Mouse (Mus musculus): ENCODE measurements around the gene Wfdc8. TPM values are rescaled to one million over a fixed set of nuclear protein-coding genes. Genes with fewer than 3 reads are reported as not detected.
A peak's percentile ranks its signal among the peaks of the same experiment; 100 is the strongest.

Wfdc8 gene
- polyA plus RNA-seq, 1 experiment from 2014 or later, result not detected

DNA sequence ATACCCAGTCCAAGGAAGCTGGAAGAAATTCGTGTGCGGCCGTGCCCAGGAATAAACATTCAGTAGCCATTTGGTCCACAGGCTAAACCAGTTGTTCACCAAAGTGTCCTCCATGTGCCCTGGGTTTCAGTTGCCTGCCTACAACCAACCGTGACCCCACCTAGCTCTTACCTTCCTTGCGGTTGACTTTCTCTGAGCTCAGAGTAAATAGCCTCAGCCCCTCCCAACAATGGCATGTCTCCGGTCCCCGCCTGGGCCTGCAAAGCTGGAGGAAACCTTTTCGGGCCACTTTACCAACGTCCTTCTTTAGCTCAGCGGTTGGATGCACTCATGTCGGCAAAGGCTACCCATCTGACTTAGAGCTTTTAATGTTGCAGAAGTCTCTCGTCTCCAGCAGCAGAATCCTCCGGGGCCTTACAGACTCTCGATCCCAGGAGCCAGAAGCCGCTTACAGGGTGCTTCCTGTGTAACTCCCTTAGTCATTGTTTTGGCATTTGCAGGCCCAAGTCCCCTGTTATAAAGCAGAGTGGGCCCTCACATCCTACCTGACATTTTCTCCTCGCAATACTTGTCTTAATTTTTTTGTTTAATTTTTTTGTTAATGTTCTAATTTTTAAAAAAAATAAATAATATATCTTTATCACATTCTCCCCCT, 54.3 kb downstream of the Wfdc8 start:
- H3K4me3 ChIP-seq, result no peak overlapping the region
- ATAC-seq (ENCODE audit: low FRiP score), result no peak
- H3K9me3 ChIP-seq (replicated peaks), result no peaks in the 10 kb centered on the region
- peaks cover 15% of the 10 kb centered on the region for H3K27me3 ChIP-seq
- no peak overlapping the region for H3K27ac ChIP-seq
- peaks cover 16% of the 10 kb centered on the region for H3K4me1 ChIP-seq
- no peaks in the 10 kb centered on the region for H3K36me3 ChIP-seq
- H3K4me2 ChIP-seq (replicated peaks), result no peak overlapping the region
- WGBS, result 50% methylated on average over 16 of the region's 16 CpGs
- H3K9ac ChIP-seq, result no peak overlapping the region

DNA sequence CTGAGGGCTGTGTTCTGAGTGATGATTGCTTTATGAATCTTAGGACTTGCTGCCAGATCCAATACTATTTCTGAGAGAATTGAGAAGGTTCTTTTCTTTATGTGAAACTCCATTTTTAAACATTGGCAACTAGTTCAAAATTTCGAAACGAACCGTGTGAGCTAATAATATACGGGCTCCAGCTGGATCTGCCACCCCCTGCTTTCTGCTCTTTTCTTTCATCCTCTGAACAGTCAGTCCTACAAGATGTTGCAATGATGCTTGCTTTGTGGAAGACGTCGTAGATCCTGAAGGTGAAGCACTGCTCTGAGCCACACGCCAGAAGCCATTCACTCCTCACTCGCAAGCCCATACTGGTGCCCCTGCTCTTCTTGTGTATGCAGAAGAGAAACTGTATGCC, 55.0 kb downstream of the Wfdc8 start:
- Histone ChIP-seq H3K4me2 (replicated peaks) (no peak overlapping the region), H3K36me3 (no peaks in the 10 kb centered on the region), H3K4me3 (no peak overlapping the region), H3K9me3 (replicated peaks) (no peaks in the 10 kb centered on the region), H3K9ac (no peak overlapping the region), H3K27ac (no peak overlapping the region), H3K27me3 (peaks cover 13% of the 10 kb centered on the region), H3K4me1 (peaks cover 12% of the 10 kb centered on the region)
- no peak for ATAC-seq (ENCODE audit: low FRiP score)
- WGBS, result 88% methylated on average over 8 of the region's 8 CpGs

DNA sequence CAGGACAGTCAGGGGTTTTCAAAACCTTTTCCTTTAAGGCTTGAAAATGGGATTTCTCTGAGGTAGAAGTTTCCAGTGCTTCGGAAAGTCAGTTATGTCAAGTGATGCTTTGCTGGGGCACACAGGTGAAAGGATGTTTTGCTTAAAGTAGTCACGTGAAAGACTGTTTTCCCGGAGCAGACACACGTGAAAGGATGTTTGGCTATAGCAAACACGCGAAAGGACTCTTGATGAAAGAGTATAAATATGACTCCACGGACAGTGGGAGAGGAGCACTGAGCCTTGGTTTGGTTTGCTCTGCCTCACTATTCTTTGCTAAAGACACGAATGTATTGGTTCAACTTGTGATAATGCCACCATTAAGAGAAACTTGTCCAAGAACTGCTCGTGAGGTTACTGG, 61.9 kb downstream of the Wfdc8 start:
- Histone ChIP-seq H3K4me3 (no peak overlapping the region), H3K4me2 (replicated peaks) (no peak overlapping the region), H3K9me3 (replicated peaks) (no peaks in the 10 kb centered on the region), H3K27me3 (no peaks in the 10 kb centered on the region; the same call in 1 of the 2 replicates), H3K27ac (no peak overlapping the region), H3K9ac (no peak overlapping the region), H3K36me3 (no peaks in the 10 kb centered on the region), H3K4me1 (peaks cover 7% of the 10 kb centered on the region)
- no peak for ATAC-seq (ENCODE audit: low FRiP score)
- 90% methylated on average over 9 of the region's 9 CpGs for WGBS

DNA sequence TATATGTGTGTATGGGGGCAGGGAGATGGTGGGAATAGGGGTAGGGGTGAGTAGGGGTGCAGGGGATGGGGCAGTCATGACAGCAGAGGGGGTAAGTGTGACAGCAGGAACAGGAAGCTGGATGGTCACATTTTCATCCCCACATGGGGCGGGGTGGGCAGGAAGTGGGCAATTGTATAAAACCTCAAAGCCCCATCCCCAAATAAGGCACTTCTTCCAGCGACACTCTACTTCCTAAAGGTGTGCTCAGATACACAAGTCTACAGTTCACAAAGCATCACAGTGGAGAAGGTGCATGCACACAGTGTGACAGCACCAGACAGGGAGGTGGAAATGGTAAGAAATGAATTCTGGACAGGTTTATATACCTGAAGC, 62.5 kb downstream of the Wfdc8 start:
- H3K9ac ChIP-seq, result no peak overlapping the region

DNA sequence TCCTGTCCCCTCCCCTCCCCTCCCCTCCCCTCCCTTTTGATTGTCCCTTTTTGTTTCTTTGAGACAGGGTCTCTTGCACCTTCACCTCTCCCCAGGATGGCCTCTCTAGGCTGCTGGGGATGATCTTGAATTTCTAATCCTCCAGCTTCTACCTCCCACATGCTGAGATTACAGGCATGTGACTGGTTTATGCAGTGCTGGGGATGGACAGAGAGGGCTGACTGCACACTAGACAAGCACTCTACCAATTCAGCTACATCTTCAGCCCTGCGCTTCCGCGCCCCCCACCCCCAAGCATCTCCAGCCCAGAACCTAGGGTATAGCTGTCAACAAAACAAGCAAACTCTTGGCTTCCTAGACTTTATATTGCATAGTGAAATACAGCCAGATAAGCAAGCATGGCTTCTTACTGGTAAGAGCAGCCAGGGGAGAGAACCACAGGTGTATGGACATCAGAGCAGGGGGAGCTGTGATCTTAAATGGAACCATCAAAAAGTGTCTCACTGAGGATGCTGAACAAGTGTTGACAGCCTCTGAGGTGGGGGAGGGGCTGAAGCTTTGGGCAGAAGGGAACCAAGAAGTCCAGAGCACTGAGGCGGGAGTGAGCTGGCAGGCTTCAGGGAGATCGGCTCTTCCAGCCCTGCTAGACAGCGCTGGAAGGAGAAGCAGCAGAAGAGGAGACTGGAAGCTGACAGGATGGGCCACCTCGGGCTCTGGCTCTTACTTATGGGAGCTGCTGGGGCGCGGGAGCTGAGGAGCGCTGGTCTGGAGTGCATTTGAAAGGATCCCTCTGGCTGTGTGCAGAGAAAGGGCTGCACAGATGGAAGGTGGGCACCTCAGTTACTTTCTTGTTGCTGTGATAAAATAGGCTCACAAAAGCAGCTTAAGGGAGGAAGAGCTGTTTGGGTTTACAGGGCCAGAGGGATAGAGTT, 63.2 kb downstream of the Wfdc8 start:
- Histone ChIP-seq H3K4me3 (no peak overlapping the region), H3K9me3 (replicated peaks) (no peaks in the 10 kb centered on the region), H3K9ac (no peak overlapping the region), H3K4me2 (replicated peaks) (peak overlapping the region; percentile 21; the same call in 1 of the 2 replicates), H3K27me3 (no peaks in the 10 kb centered on the region; the same call in 1 of the 2 replicates), H3K27ac (no peak overlapping the region), H3K4me1 (peaks cover 7% of the 10 kb centered on the region), H3K36me3 (no peaks in the 10 kb centered on the region)
- 25% methylated on average over 10 of the region's 10 CpGs for WGBS
- ATAC-seq (ENCODE audit: low FRiP score), result no peak

More for the DNA sequence above, 62.5 kb downstream of the Wfdc8 start:
- H3K36me3 ChIP-seq, result no peaks in the 10 kb centered on the region
- H3K9me3 ChIP-seq (replicated peaks), result no peaks in the 10 kb centered on the region
- peaks cover 7% of the 10 kb centered on the region for H3K4me1 ChIP-seq
- H3K27ac ChIP-seq, result no peak overlapping the region
- no peaks in the 10 kb centered on the region; the same call in 1 of the 2 replicates for H3K27me3 ChIP-seq
- 78% methylated on average over 2 of the region's 2 CpGs for WGBS
- H3K4me3 ChIP-seq, result no peak overlapping the region
- ATAC-seq (ENCODE audit: low FRiP score), result no peak
- no peak overlapping the region for H3K4me2 ChIP-seq (replicated peaks)

DNA sequence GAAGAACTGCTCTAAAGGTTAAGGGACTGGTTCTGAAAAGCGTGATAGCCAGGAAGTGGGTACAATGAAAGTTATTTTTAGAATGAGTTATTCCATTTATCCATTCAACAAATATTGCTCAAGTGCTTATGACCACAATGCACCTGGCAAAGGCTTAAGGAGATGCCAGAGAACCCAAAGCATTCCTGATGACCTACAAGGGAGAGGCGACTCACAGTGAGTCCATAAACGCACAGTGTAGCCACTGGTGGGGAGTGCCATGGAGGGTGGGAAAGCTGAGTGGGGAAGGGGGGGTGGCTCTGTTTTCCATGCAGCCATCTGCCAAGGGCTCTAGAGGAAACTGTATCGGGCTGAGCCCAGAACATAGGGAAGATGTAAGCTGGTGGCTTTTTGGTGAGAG, 64.1 kb downstream of the Wfdc8 start:
- no peak for ATAC-seq (ENCODE audit: low FRiP score)
- H3K4me1 ChIP-seq, result peaks cover 7% of the 10 kb centered on the region
- H3K4me3 ChIP-seq, result no peak overlapping the region
- no peaks in the 10 kb centered on the region for H3K9me3 ChIP-seq (replicated peaks)
- no peak overlapping the region for H3K4me2 ChIP-seq (replicated peaks)
- H3K27ac ChIP-seq, result no peak overlapping the region
- H3K36me3 ChIP-seq, result no peaks in the 10 kb centered on the region
- 47% methylated on average over 4 of the region's 4 CpGs for WGBS
- no peaks in the 10 kb centered on the region; the same call in 1 of the 2 replicates for H3K27me3 ChIP-seq
- no peak overlapping the region for H3K9ac ChIP-seq

Other genes with a start within 250 kb of the Wfdc8 start
- 1.2 and 2.0 TPM in 2 replicates for gene Slpi, start 224.5 kb downstream of the Wfdc8 start, polyA plus RNA-seq (2016; fragmentation: Nextera tagmentation; extraction: Ambion mirVana)
- 0.33 and 0.37 TPM in 2 replicates for gene Rbpjl, start 210.5 kb downstream of the Wfdc8 start, polyA plus RNA-seq (2016; fragmentation: Nextera tagmentation; extraction: Ambion mirVana)
- gene Matn4, start 208.5 kb downstream of the Wfdc8 start, polyA plus RNA-seq (2016; fragmentation: Nextera tagmentation; extraction: Ambion mirVana), result 31.5 and 39.5 TPM in 2 replicates
- 17.6 and 18.8 TPM in 2 replicates for gene Sdc4, start 169.7 kb downstream of the Wfdc8 start, polyA plus RNA-seq (2016; fragmentation: Nextera tagmentation; extraction: Ambion mirVana)
- 65.1 and 71.5 TPM in 2 replicates for gene Sys1, start 156.7 kb downstream of the Wfdc8 start, polyA plus RNA-seq (2016; fragmentation: Nextera tagmentation; extraction: Ambion mirVana)
- 1.2 and 5.7 TPM in 2 replicates for gene Gm20458, start 152.7 kb downstream of the Wfdc8 start, polyA plus RNA-seq (2016; fragmentation: Nextera tagmentation; extraction: Ambion mirVana)
- not detected in 2 replicates for gene Trp53tg5, start 139.9 kb downstream of the Wfdc8 start, polyA plus RNA-seq (2016; fragmentation: Nextera tagmentation; extraction: Ambion mirVana)
- gene Dbndd2, start 127.5 kb downstream of the Wfdc8 start, polyA plus RNA-seq (2016; fragmentation: Nextera tagmentation; extraction: Ambion mirVana), result 5.1 and 7.2 TPM in 2 replicates
- gene Pigt, start 116.1 kb downstream of the Wfdc8 start, polyA plus RNA-seq (2016; fragmentation: Nextera tagmentation; extraction: Ambion mirVana), result 48.9 and 53.3 TPM in 2 replicates
- gene Wfdc2, start 51.2 kb downstream of the Wfdc8 start, polyA plus RNA-seq (2016; fragmentation: Nextera tagmentation; extraction: Ambion mirVana), result 21.0 and 48.2 TPM in 2 replicates
- gene Spint3, start 40.2 kb downstream of the Wfdc8 start, polyA plus RNA-seq (2016; fragmentation: Nextera tagmentation; extraction: Ambion mirVana), result not detected in 2 replicates
- not detected in 2 replicates for gene Wfdc6a, start 28.2 kb downstream of the Wfdc8 start, polyA plus RNA-seq (2016; fragmentation: Nextera tagmentation; extraction: Ambion mirVana)
- not detected in 2 replicates for gene Eppin, start 20.0 kb downstream of the Wfdc8 start, polyA plus RNA-seq (2016; fragmentation: Nextera tagmentation; extraction: Ambion mirVana)
- not detected in 2 replicates for gene Wfdc6b, start 104 bp downstream of the Wfdc8 start, polyA plus RNA-seq (2016; fragmentation: Nextera tagmentation; extraction: Ambion mirVana)
- gene Wfdc16, start 25.2 kb upstream of the Wfdc8 start, polyA plus RNA-seq (2016; fragmentation: Nextera tagmentation; extraction: Ambion mirVana), result not detected in 2 replicates
- not detected in 2 replicates for gene Wfdc10, start 42.4 kb upstream of the Wfdc8 start, polyA plus RNA-seq (2016; fragmentation: Nextera tagmentation; extraction: Ambion mirVana)
- gene Wfdc9, start 43.0 kb upstream of the Wfdc8 start, polyA plus RNA-seq (2016; fragmentation: Nextera tagmentation; extraction: Ambion mirVana), result not detected in 2 replicates
- not detected in 2 replicates for gene Wfdc11, start 60.5 kb upstream of the Wfdc8 start, polyA plus RNA-seq (2016; fragmentation: Nextera tagmentation; extraction: Ambion mirVana)
- gene Wfdc13, start 71.5 kb upstream of the Wfdc8 start, polyA plus RNA-seq (2016; fragmentation: Nextera tagmentation; extraction: Ambion mirVana), result not detected in 2 replicates
- gene Spint4, start 84.9 kb upstream of the Wfdc8 start, polyA plus RNA-seq (2016; fragmentation: Nextera tagmentation; extraction: Ambion mirVana), result not detected in 2 replicates
- not detected in 2 replicates for gene Spint5, start 101.7 kb upstream of the Wfdc8 start, polyA plus RNA-seq (2016; fragmentation: Nextera tagmentation; extraction: Ambion mirVana)
- 1.0 and 1.2 TPM in 2 replicates for gene Wfdc3, start 132.3 kb upstream of the Wfdc8 start, polyA plus RNA-seq (2016; fragmentation: Nextera tagmentation; extraction: Ambion mirVana)
- gene Dnttip1, start 132.4 kb upstream of the Wfdc8 start, polyA plus RNA-seq (2016; fragmentation: Nextera tagmentation; extraction: Ambion mirVana), result 85.3 and 89.7 TPM in 2 replicates
- 296 and 341 TPM in 2 replicates for gene Ube2c, start 156.3 kb upstream of the Wfdc8 start, polyA plus RNA-seq (2016; fragmentation: Nextera tagmentation; extraction: Ambion mirVana)
- 4.9 and 31.3 TPM in 2 replicates for gene Tnnc2, start 166.3 kb upstream of the Wfdc8 start, polyA plus RNA-seq (2016; fragmentation: Nextera tagmentation; extraction: Ambion mirVana)
- 15.0 and 15.7 TPM in 2 replicates for gene Snx21, start 172.2 kb upstream of the Wfdc8 start, polyA plus RNA-seq (2016; fragmentation: Nextera tagmentation; extraction: Ambion mirVana)
- gene Acot8, start 191.3 kb upstream of the Wfdc8 start, polyA plus RNA-seq (2016; fragmentation: Nextera tagmentation; extraction: Ambion mirVana), result 15.3 and 17.0 TPM in 2 replicates
- 11.9 and 12.2 TPM in 2 replicates for gene Zswim3, start 191.5 kb upstream of the Wfdc8 start, polyA plus RNA-seq (2016; fragmentation: Nextera tagmentation; extraction: Ambion mirVana)
- gene Zswim1, start 209.1 kb upstream of the Wfdc8 start, polyA plus RNA-seq (2016; fragmentation: Nextera tagmentation; extraction: Ambion mirVana), result 21.4 and 22.3 TPM in 2 replicates
- not detected in 2 replicates for gene Spata25, start 214.9 kb upstream of the Wfdc8 start, polyA plus RNA-seq (2016; fragmentation: Nextera tagmentation; extraction: Ambion mirVana)
- gene Ctsa, start 219.2 kb upstream of the Wfdc8 start, polyA plus RNA-seq (2016; fragmentation: Nextera tagmentation; extraction: Ambion mirVana), result 108 and 112 TPM in 2 replicates
- 5.5 and 6.1 TPM in 2 replicates for gene Neurl2, start 219.8 kb upstream of the Wfdc8 start, polyA plus RNA-seq (2016; fragmentation: Nextera tagmentation; extraction: Ambion mirVana)
- 77.3 and 78.5 TPM in 2 replicates for gene Pltp, start 244.1 kb upstream of the Wfdc8 start, polyA plus RNA-seq (2016; fragmentation: Nextera tagmentation; extraction: Ambion mirVana)

Measured in hindbrain, embryonic 12.5 days (tissue).